Mouse (Mus musculus) lung, embryonic 14.5 days (tissue): ENCODE results near the gene Erp44. TPM values are rescaled to one million over a fixed set of nuclear protein-coding genes. Genes with fewer than 3 reads are reported as not detected.

ENCODE experiments used
- ATAC-seq: fragments of 200-750 bp; cut with Nextera tagmentation; 2 replicates; pipeline ENCODE4 v1.8.0; 2017; ENCODE audit warnings: mild to moderate bottlenecking, moderate TSS enrichment, moderate library complexity; ENCODE audit not compliant: insufficient read depth
- DNase-seq: peaks from one replicate; pipeline ENCODE4 v3.0.0-alpha.2; 2015
- H3K27ac ChIP-seq: fragments of 300-500 bp; sonication (generic); 2 replicates; pipeline ENCODE4 v1.5.1; 2014; ENCODE audit warnings: low read depth, mild to moderate bottlenecking, moderate library complexity
- H3K27me3 ChIP-seq: fragments of 300-500 bp; sonication (generic); 2 replicates; pipeline ENCODE4 v1.6.1; 2014; ENCODE audit warnings: low read length, control low read depth; ENCODE audit not compliant: insufficient read depth
- H3K36me3 ChIP-seq: fragments of 300-500 bp; sonication (generic); 2 replicates; pipeline ENCODE4 v1.6.1; 2014; ENCODE audit warnings: control low read depth; ENCODE audit not compliant: insufficient read depth
- H3K4me1 ChIP-seq: fragments of 300-500 bp; sonication (generic); 2 replicates; pipeline ENCODE4 v1.6.1; 2014; ENCODE audit warnings: antibody characterized with exemption, control low read depth; ENCODE audit not compliant: insufficient read depth
- H3K4me2 ChIP-seq: fragments of 300-500 bp; sonication (generic); 2 replicates; pipeline ENCODE4 v1.6.1; 2014; ENCODE audit warnings: mild to moderate bottlenecking
- H3K4me3 ChIP-seq: fragments of 300-500 bp; sonication (generic); 2 replicates; pipeline ENCODE4 v1.5.1; 2014; ENCODE audit warnings: low read depth, low read length
- H3K9ac ChIP-seq: fragments of 300-500 bp; sonication (generic); 2 replicates; pipeline ENCODE4 v1.6.1; 2014
- H3K9me3 ChIP-seq: fragments of 300-500 bp; sonication (generic); 2 replicates; pipeline ENCODE4 v1.6.1; 2016; ENCODE audit warnings: low read depth, low read length, control low read depth
- CTCF ChIP-seq: IDR thresholded peaks from 2 replicates; pipeline ENCODE4 v1.5.1; 2016; ENCODE audit warnings: antibody characterized with exemption, low read depth
- WGBS: fragments of 180-500 bp; shearing (Covaris S2); extraction: QIAGEN DNeasy Blood & Tissue Kit; methylation state at CpG from one replicate; pipeline ENCODE4 v1.1.7; 2014; 5-methylcytosine and 5-hydroxymethylcytosine counted together
- polyA plus RNA-seq: library from polyadenylated mRNA; unstranded; fragments of >200 nt; fragmentation: Nextera tagmentation; extraction: Ambion mirVana; gene quantifications from 2 replicates; pipeline ENCODE4 v1.2.1, GENCODE M21; 2014

The Erp44 gene
- polyA plus RNA-seq, 1 experiment from 2014 or later: 72.2 TPM

DNA sequence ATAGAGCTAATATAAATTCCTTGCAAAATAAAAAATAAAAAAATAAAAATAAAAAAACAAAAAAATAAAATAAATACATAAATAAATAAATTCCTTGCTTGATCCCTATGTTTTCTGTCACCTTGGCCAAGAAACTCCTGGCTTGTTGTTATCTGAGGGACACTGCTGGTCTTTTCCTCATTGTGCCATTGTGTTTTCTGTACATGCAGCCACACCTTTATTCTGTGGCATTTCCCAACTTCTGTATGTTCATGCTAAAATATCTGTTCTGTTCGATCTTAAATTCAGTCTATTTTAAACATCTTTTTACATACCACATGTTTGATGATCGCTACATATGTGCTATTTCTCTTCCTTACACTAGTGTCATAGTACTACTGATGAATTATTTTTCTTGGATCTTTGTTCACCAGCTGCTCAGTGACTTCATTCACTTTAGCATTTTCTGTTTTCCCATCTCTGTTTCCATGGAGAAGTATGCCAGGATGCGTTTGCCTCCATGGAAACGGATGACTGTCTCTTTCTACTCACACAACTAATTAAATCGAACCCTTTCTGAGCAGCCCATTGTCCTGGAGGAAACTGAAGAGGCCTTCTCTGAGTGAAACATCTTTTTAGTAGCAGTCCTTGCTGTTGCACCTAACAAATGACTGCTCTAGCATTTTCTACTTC lies 7.9 kb upstream of the Erp44 start:
- no peaks in the 10 kb centered on the region for H3K27me3 ChIP-seq
- H3K9me3 ChIP-seq: no peaks in the 10 kb centered on the region
- no peak overlapping the region for H3K4me3 ChIP-seq
- peaks cover 8% of the 10 kb centered on the region; the same call in 1 of the 2 replicates for H3K36me3 ChIP-seq
- WGBS: 84% methylated on average over 5 of the region's 5 CpGs
- H3K4me2 ChIP-seq: no peak overlapping the region
- H3K4me1 ChIP-seq: no peaks in the 10 kb centered on the region
- no peak overlapping the region for H3K27ac ChIP-seq
- ATAC-seq (no peak), DNase-seq (no peak)
- H3K9ac ChIP-seq: no peak overlapping the region
- no peak for TF ChIP-seq CTCF

DNA sequence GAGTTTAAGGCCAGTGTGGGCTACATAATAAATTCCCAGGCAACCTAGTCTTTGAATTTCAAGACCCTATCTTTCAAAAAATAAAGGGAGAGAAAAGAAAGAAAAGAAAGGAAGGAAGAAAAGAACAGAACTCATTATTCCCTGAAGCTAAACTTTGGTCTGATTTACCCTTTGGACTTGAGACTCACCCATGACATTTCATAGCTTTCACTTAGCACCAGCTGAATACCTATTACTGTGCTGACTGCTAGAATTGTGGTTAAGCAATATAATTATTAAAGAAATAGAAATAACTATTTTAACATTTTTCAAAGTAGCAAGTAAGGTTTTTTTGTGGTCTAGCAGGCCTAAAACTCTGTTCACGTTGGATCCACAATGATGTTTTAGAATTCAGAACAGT lies 1.8 kb upstream of the Erp44 start:
- Histone ChIP-seq H3K9ac (no peak overlapping the region), H3K27ac (no peak overlapping the region), H3K36me3 (peaks cover 2% of the 10 kb centered on the region; the same call in 1 of the 2 replicates), H3K9me3 (no peaks in the 10 kb centered on the region), H3K4me3 (no peak overlapping the region), H3K4me1 (peaks cover 4% of the 10 kb centered on the region), H3K27me3 (no peaks in the 10 kb centered on the region), H3K4me2 (no peak overlapping the region)
- 95% methylated on average over 1 of the region's 1 CpGs for WGBS
- DNase-seq (no peak), ATAC-seq (no peak)
- TF ChIP-seq CTCF: no peak

DNA sequence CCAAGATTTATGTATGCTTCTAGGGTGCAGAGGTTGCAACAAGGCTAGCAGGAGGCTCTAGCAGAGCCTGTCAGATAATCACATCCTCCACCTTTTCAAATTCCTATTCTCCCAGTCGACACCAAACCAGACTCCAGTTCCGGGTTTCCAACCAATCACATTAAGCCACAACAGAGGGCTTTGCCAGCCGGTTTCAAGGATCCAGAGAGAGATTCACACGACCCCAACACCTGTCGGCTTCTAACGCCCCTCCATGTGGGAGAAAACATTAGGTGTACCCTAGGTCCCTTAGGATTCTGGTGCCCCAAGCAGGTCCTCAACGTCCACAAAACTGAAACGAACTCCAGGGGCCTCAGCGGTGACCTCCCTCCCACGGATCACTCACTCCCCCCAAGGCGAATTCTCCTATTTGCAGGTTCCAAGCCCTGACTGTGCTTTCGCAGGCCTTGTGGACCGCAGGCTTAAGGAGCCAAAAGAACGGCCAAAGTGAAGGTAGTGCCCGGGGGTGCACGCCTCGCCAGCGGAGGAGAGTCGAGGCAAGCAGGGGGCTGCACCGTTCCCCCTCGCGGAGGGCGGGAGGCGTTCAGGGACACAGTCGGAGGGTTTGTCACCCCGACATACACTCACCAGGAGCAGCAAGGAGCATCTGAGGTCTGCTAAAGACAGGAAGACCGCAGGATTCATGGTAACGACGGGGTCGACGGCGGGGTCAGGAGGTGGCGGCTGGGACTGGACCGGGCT lies 431 bp downstream of the Erp44 start:
- H3K4me1 ChIP-seq: peaks cover 4% of the 10 kb centered on the region
- peak overlapping the region; percentile 80 for H3K4me2 ChIP-seq
- no peaks in the 10 kb centered on the region for H3K9me3 ChIP-seq
- H3K9ac ChIP-seq: peak overlapping the region; percentile 89
- ATAC-seq (no peak), DNase-seq (peak; percentile 45)
- H3K27me3 ChIP-seq: no peaks in the 10 kb centered on the region
- H3K4me3 ChIP-seq: peak overlapping the region; percentile 85
- WGBS: under 1% methylated on average over 34 of the region's 34 CpGs
- no peaks in the 10 kb centered on the region for H3K36me3 ChIP-seq
- no peak for TF ChIP-seq CTCF
- peak overlapping the region; percentile 66 for H3K27ac ChIP-seq

DNA sequence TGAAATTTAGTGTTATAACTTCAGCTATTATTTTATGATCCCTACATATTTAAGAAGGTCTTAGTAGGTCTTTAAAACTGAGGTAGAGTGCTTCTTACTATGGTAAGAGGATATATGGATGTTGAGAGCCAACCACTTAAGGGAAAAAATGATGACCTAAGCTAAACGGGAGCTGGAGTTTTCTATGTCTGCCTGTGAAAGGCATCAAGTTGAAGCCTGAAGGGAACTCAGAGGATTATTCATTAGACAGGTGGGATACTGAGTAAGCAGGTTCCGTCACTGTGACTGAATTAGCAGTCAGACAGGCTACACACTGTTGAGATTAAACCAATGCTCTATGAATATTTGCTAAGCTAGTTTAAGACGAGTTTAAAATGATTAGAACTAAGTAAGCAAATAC lies 2.3 kb downstream of the Erp44 start:
- Histone ChIP-seq H3K36me3 (no peaks in the 10 kb centered on the region), H3K9ac (no peak overlapping the region), H3K9me3 (no peaks in the 10 kb centered on the region), H3K4me1 (peaks cover 4% of the 10 kb centered on the region), H3K4me2 (no peak overlapping the region), H3K27ac (no peak overlapping the region), H3K4me3 (no peak overlapping the region), H3K27me3 (no peaks in the 10 kb centered on the region)
- ATAC-seq (no peak), DNase-seq (no peak)
- 68% methylated on average over 3 of the region's 3 CpGs for WGBS
- TF ChIP-seq CTCF: no peak

DNA sequence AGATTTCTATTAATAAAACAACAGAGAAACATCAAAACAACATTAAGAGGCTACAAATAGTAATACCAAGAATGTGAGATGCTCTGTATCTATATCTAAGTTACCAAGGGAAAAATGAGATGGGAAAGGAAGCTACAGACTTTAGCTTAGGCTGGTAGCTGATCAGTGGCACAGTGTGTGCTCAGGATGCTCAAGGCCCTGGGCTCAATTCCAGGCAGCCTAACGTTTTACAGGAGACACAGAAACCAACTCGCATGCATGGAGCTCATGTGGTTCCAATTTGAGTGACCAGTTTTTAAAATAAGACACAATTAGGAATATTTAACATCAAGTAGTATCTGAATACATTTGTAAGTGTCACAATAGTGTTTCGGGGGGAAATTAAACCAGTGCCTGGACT lies 3.6 kb downstream of the Erp44 start:
- WGBS: 79% methylated on average over 3 of the region's 3 CpGs
- H3K9ac ChIP-seq: no peak overlapping the region

DNA sequence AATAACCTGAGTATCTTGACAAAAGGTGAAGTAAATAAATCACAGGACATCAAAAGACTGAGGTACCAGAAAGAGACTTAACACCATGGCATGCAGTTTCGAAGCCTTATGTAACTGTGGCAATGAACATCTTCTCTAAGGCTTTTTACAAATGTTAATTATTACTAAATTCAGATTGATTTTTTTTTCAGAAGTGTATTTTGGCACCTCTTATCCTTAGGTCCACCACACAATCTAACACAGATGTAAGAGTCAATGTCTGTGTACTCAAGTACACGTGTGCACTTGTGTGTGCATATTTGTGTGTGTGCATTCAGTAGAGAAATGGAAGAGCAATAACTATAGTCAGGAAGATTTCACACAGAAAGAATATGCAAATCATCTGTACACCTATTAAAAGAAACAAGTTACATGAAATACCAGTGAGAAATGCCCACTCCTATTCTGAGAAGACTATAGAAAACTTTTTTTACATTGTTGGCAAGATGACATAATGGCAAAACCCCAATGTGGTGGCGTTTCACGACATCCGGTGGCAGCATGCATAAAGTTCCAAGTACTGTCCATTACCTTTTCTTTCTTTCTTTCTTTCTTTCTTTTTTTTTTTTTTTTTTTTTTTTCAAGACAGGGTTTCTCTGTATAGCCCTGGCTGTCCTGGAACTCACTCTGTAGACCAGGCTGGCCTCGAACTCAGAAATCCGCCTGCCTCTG lies 6.1 kb downstream of the Erp44 start:
- Histone ChIP-seq H3K9ac (no peak overlapping the region), H3K4me1 (no peaks in the 10 kb centered on the region), H3K4me3 (no peak overlapping the region), H3K4me2 (no peak overlapping the region), H3K36me3 (no peaks in the 10 kb centered on the region), H3K9me3 (no peaks in the 10 kb centered on the region), H3K27ac (no peak overlapping the region), H3K27me3 (no peaks in the 10 kb centered on the region)
- WGBS: 93% methylated on average over 7 of the region's 7 CpGs
- no peak for TF ChIP-seq CTCF
- DNase-seq (no peak), ATAC-seq (no peak)

More for the DNA sequence above, 3.6 kb downstream of the Erp44 start:
- no peaks in the 10 kb centered on the region for H3K9me3 ChIP-seq
- no peak for TF ChIP-seq CTCF
- no peak overlapping the region for H3K4me3 ChIP-seq
- H3K4me1 ChIP-seq: peaks cover 4% of the 10 kb centered on the region
- no peaks in the 10 kb centered on the region for H3K36me3 ChIP-seq
- DNase-seq (no peak), ATAC-seq (no peak)
- no peak overlapping the region for H3K27ac ChIP-seq
- H3K4me2 ChIP-seq: no peak overlapping the region
- no peaks in the 10 kb centered on the region for H3K27me3 ChIP-seq

DNA sequence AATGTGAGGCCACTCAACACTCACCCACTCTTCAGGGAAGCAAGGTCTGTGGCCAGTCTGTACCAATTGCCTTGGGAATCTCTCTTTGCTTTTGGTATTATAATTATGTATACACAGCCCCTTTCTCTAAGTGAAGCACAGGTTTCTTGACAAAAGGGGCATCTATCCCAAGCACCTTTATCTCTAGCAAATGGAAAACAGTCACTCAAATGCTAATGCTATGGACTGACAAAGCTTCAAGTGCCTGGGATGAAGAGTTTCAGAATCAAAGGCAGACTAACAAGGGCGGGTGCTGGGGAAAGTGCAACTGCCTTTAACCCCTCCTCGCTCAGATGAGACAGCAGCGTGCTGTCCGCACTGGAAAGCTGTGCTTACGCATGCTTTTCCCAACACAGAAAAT lies 7.5 kb downstream of the Erp44 start:
- no peaks in the 10 kb centered on the region for H3K36me3 ChIP-seq
- 54% methylated on average over 5 of the region's 5 CpGs for WGBS
- ATAC-seq: no peak

More for the DNA sequence above, 7.5 kb downstream of the Erp44 start:
- TF ChIP-seq CTCF: no peak
- Histone ChIP-seq H3K4me3 (no peak overlapping the region), H3K9ac (no peak overlapping the region), H3K27me3 (no peaks in the 10 kb centered on the region), H3K27ac (no peak overlapping the region), H3K9me3 (no peaks in the 10 kb centered on the region), H3K4me1 (no peaks in the 10 kb centered on the region), H3K4me2 (no peak overlapping the region)
- no peak for DNase-seq
